Mouse (Mus musculus) cortical plate, adult 2 months (tissue): ENCODE measurements around the gene Smcr8. TPM values are rescaled to one million over a fixed set of nuclear protein-coding genes. Genes with fewer than 3 reads are reported as not detected.

Experiments used
- H3K27ac ChIP-seq: fragments of 200-500 bp; 2 replicates; pipeline ENCODE4 v1.5.1; 2012; ENCODE audit warnings: low read length, control low read depth, inconsistent platforms; ENCODE audit not compliant: insufficient read depth
- H3K4me1 ChIP-seq: fragments of 200-500 bp; 2 replicates; pipeline ENCODE4 v1.6.1; 2011; ENCODE audit warnings: low read length; ENCODE audit not compliant: control insufficient read depth, insufficient read depth
- H3K4me3 ChIP-seq: fragments of 200-500 bp; 2 replicates; pipeline ENCODE4 v1.5.1; 2011; ENCODE audit warnings: mild to moderate bottlenecking, low read length, control low read depth; ENCODE audit not compliant: insufficient read depth
- CTCF ChIP-seq: fragments of 200-500 bp; IDR thresholded peaks from 2 replicates; pipeline ENCODE4 v1.5.1; 2011; ENCODE audit warnings: mild to moderate bottlenecking, control low read depth, low read length; ENCODE audit not compliant: insufficient read depth; ENCODE audit errors: extremely low read depth
- POLR2A ChIP-seq: fragments of 200-500 bp; IDR thresholded peaks from 2 replicates; pipeline ENCODE4 v1.6.1; 2011; ENCODE audit warnings: mild to moderate bottlenecking, low read length, control low read depth; ENCODE audit not compliant: insufficient read depth; ENCODE audit errors: extremely low read depth
- polyA plus RNA-seq: library from polyadenylated mRNA; depleted of rRNA; stranded (reverse); fragments of >200 nt; gene quantifications from 2 replicates; pipeline ENCODE4 v1.2.3, GENCODE M21; 2012; rRNA removed

Smcr8 gene
- polyA plus RNA-seq, 1 experiment: 12.0 TPM

DNA sequence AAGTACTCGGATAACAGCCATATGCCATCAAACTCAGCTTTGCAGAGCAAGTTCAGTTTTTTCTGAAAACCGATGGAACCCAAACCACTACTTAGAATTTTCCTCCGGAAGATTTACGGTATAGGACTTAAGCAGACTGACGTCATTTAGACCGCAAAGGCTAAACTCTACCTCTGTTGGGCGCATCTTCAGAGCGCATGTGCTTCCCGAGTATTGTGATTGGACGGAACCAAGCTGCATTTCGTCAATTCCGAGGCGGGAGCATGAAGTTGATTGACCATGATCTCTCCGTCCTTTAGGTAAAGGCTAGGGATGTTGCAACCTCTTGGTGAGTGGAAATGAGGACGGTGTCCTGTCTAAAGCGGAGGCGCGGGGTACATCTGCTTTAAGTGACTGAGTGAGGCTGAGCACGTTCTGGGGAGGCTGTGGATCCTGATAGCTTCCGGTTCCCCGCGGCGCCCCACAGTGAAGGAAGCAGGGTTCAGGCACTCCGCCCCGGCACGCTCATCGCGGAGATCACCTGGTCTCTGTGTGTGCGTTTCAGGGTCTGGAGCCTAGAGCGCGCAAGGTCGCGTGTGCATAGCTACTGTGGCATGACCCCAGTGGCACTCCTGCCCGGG is 53.2 kb downstream of the Smcr8 start, which contains the start of gene Dhrs7b:
TSS of gene Dhrs7b (plus strand) at position 199 of the 620 bp plus-strand sequence.
- Histone ChIP-seq H3K27ac (peak within 1 kb of the TSS; percentile 67), H3K4me3 (peak within 1 kb of the TSS; percentile 78), H3K4me1 (peaks cover 2% of the 10 kb centered on the region; the same call in 1 of the 2 replicates)
- TF ChIP-seq CTCF (no peak), POLR2A (peak; percentile 60)

DNA sequence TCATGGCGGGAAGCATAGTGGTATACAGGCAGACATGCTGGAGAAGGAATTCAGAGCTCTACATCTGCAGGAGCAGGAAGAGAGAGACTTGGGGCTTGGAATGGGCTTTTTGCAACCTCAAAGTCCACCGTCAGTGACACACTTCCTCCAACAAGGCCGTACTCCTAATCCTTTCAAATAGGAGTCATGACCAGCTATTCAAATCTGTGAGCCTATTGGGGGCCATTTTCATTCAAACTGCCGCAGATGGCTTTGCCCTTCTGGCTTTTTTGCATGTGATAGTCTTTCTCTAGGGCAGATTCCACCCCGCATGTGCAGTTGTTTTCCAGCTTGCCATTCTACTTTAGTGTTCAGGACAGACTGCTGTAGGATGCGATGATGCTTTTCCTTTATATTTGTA is 59.6 kb downstream of the Smcr8 start:
- H3K27ac ChIP-seq: no peak overlapping the region
- no peak overlapping the region for H3K4me3 ChIP-seq
- no peaks in the 10 kb centered on the region for H3K4me1 ChIP-seq
- no peak for TF ChIP-seq CTCF
- TF ChIP-seq POLR2A: no peak

Other genes with a start within 250 kb of the Smcr8 start
- gene Alkbh5, start 241.1 kb upstream of the Smcr8 start, polyA plus RNA-seq: 21.0 and 21.3 TPM in 2 replicates
- gene Llgl1, start 77.8 kb upstream of the Smcr8 start, polyA plus RNA-seq: 58.3 and 60.4 TPM in 2 replicates
- 115 and 122 TPM in 2 replicates for gene Flii, start 50.3 kb upstream of the Smcr8 start, polyA plus RNA-seq
- gene Mief2, start 49.1 kb upstream of the Smcr8 start, polyA plus RNA-seq: 23.7 and 27.7 TPM in 2 replicates
- 5.8 TPM in 2 replicates for gene Top3a, start 159 bp upstream of the Smcr8 start, polyA plus RNA-seq
- 2.5 and 3.5 TPM in 2 replicates for gene Shmt1, start 34.2 kb downstream of the Smcr8 start, polyA plus RNA-seq
- gene Dhrs7b, start 53.1 kb downstream of the Smcr8 start, polyA plus RNA-seq: 19.1 and 20.6 TPM in 2 replicates
- 46.0 and 46.6 TPM in 2 replicates for gene Tmem11, start 101.7 kb downstream of the Smcr8 start, polyA plus RNA-seq
- 11.3 and 12.4 TPM in 2 replicates for gene Natd1, start 137.2 kb downstream of the Smcr8 start, polyA plus RNA-seq
- gene Map2k3, start 154.5 kb downstream of the Smcr8 start, polyA plus RNA-seq: 16.0 and 17.1 TPM in 2 replicates
- gene Kcnj12, start 245.0 kb downstream of the Smcr8 start, polyA plus RNA-seq: 11.6 and 12.8 TPM in 2 replicates